Mouse (Mus musculus) retina, adult 2 months (tissue): ENCODE measurements at regions not wholly inside any gene's neighbourhood (a gene's known extent, or its start where the extent isn't known, plus 50 kb on each side); places are given as distances from the start of the nearest gene placed in this dataset.

ENCODE experiments used
- DNase-seq: peaks from one replicate; pipeline ENCODE4 v3.0.0-alpha.2; 2012; ENCODE audit warnings: low read depth, low spot score

DNA sequence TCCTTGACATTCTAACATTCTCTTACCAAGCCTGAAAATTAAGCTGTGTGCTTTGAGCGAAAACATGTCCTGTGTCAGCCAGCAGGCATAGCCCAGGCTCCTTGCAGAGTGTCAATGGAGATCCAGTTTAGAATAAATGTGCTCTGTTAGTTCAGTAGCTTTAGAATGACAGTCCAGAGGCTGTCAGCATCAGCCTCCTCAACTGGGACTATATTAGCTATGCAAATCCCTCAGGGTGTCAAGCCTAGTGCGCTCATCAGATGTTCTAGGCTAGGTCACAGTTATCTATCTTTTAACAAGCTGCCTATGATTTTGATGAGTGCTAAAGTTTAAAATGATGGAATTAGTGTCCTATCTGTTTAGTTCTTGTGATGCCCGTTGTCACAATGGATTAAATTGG lies 281.7 kb upstream of the Btbd3 start:
- no peak for DNase-seq

DNA sequence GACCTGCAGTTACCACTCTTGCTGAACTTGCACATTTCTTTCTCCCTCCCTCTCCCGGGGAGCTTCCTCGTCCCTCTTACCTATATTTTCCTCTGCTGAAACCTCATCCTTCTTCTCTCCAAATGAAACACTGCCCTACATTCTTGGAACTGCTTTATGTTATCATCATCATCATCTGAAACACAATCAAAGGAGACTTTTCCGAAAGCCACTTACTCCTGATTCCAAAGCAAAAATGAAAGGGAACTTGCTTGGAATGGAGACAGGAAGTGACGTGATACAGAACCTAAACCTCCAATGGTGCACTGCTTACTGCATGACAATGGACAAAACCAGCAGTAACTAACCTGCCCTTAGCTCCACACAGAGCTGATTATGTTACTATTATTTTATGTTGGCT lies 287.2 kb upstream of the Btbd3 start:
- DNase-seq = no peak

- DNase-seq = no peak
These were observed 289.8 kb upstream of the Btbd3 start for GRCm38 (mm10) chr2:137966460-137967076.

- DNase-seq = no peak
These were observed 301.5 kb upstream of the Btbd3 start for GRCm38 (mm10) chr2:137954830-137955229.

DNA sequence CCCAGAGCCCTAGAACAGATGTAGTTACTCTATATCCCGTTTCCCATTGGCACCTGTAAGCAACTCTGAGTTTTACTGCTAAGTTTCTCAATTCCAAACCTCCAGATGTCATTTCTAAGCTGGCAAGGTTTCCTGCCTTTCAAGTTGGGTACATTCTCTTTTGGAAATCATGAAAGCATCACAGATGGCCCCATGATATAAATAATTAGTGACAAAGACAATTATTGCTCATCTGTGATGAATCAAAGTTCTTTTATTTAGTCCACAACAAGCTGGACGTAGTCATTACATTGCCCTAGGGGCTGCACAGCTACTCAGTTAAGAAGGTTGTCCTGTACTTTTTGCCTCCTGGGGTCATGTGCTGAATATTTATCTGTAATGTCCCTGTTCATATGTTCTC lies 303.2 kb upstream of the Btbd3 start:
- no peak for DNase-seq

DNA sequence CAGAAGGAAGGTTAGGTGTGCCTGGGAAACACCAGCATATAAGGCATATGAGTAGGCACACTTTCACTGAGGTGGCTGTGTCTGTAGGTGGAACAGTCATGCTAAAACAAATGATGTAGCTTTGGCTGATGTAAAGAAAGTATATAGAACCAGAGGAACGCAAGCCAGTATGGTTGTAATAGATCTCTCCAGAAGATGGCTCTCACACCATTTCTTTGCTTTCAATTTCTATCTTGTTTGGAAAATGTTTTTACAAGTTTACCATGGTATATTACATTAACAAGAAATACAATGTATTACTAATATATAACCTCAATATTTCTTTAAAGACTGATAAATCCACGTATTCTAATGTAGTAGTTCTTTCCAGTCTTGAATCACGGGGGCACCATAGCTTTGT lies 304.4 kb upstream of the Btbd3 start:
- DNase-seq = no peak

DNA sequence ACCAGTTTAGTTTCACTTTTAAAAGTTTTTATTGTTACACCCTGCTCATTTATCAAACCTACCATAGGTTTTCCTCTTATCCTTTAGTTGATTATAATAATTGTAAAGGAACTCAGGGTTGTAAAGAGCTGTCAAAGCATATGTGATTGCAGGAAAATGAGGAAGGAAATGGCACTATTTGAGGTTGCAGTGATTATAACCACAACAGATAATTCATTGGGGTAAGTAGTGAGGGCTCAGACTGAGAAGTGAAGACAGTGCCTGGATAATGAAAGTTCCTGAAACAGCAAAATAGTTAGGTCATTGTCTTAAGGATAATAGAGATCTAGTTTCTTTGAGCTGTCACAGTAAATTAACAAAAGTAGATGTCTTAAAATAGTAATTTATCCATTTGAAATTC lies 305.4 kb upstream of the Btbd3 start:
- DNase-seq = no peak

DNA sequence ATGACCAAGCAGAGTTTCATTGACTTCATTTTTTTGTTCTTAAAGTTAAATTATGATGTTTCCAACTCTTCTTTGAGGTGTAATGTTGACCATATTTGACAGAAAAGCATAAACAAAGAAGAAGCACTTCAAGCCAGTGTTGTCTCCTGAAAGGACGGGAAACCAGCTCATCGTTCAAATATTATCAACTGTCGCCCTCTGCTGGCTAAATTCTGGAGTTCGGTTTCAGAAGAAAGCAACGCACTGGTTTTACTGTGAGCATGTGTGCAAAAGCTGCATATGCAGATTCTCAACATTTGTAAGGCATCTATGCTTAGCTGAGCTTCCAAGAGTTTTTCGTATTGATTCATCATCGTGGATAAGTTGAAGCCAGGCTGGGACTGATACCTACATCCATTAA lies 313.6 kb upstream of the Btbd3 start:
- peak; percentile 59 for DNase-seq

DNA sequence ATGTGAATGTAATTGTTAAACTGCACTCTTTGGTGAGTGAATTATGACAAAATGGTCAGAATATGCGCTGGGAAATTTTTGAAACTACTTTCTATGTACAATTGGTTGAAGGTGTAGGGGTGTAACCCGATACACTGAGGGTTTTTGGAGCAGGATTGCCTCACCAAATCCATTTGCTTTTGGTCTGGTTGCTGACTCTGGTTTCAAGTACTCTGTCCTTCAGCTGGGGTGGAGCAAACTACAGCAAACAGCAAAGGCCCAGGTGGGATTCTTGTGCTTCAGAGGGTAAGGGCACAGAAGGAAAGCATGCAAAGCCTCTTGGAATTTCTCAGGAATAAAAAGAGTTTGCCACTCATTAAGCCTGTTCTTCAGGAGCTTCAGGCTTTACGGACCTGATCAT lies 316.8 kb upstream of the Btbd3 start:
- DNase-seq = no peak

DNA sequence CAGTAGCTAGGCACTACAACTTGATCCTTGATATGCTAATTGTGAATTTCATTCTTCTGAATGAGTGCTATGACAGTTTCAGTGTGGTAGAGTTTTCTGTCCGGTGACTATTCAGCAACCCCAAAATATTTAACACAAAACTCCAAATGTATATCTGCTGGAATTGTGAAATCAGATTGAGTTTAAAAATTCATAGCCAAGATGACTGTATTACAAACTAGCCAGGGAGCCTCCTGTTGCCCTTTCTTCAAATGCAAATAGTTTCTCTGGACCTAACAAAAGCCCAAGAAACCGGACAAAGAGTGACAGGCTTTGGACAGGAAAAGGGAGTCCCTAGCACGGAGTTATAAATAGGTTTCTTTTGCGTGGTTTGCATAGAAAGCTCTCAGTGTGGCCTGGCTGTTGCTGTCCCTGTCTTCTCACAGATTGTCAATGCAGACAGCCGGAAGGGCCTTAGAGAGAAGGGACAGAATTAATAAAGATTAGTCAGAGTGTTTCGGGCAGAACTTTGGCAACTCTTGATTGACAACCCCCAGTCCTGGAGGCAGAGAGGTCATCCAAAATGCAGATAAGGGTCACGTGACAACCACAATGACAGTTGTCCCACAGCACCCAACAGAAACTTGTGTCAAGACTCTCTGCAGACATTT lies 317.4 kb upstream of the Btbd3 start:
- no peak for DNase-seq

GRCm38 (mm10) chr2:137936613-137937012 lies 319.8 kb upstream of the Btbd3 start:
- no peak for DNase-seq

DNA sequence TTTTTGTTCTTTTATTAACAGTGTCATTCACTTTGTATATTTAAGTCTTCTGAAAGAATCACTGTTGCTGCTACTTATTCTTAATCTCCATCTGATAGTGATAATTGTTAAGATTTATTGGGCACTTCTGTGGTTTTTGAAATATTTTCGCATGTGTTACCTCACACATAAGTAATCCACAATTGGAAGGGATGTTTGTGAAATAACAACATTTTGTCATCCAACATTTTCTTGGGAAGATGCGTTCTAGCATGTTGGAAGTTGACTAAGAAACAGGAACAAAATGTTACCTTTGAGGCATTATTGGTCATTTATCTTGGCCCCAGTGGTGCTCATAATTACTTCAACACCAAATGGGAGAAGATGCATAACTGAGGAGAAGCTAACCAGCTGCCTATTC lies 323.4 kb upstream of the Btbd3 start:
- DNase-seq = no peak

GRCm38 (mm10) chr2:137932488-137932887 lies 323.9 kb upstream of the Btbd3 start:
- no peak for DNase-seq

GRCm38 (mm10) chr2:137925488-137925887 lies 330.9 kb upstream of the Btbd3 start:
- no peak for DNase-seq

DNA sequence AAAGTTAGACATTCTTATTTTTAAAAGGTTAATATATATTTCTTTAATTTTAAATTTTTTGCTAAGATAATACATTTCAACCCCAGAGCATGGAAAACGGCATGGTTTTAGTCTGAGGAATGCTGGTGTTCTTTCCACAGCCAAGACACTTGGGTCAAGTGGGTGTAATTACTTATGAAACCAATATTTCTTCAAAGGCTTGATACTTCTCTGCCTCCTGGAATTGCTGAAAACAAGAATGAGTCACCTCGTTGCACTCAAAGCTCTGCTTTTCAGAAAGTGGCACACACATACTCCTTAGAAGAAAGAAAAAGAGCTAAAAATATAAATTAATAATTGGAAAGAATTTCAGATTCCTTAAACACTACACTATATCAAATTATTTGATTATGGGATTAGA lies 331.8 kb upstream of the Btbd3 start:
- DNase-seq = no peak

GRCm38 (mm10) chr2:137898425-137898824 lies 357.9 kb upstream of the Btbd3 start:
- DNase-seq = no peak

DNA sequence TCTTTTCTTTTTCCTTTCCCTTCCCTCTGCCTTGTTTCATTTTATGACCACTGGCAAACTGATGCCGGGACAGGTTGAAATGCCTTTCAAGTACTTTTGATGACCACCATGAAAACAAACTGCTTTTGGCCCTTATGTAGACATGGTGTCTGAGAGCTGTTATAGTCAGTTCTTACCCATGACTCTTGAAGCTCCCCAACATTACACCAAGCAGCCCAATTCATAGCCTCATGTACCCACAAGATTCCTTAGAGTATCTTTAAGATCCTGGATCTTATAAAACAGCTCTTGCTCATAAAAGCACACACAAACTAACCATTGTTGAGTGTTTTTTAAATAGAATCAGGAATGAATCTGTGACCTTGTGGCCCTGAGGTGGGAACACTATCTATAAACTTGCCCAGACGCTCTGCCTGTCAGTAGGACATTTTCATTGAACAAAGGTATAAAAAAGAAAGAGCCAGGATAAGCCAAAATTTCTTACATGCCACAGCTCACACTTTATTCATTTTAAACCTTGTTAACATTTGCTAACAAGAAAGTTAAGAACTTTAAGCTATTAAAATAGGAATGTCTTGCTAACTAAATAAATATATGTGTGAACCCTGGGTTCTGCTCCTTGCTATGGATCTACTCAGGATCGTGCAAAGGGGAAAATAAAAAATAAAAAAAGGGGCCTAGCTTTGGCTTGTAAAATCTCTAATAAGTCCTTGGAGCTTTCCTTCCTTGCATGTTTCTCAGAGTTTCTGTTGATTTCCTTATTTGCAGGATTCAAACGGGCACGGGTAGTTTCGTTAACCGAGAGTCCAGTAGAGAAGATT lies 375.9 kb upstream of the Btbd3 start:
- no peak for DNase-seq

- no peak for DNase-seq
These were observed 386.7 kb upstream of the Btbd3 start for GRCm38 (mm10) chr2:137869676-137870075.

- no peak for DNase-seq
These were observed 401.9 kb upstream of the Btbd3 start for GRCm38 (mm10) chr2:137854494-137854893.

GRCm38 (mm10) chr2:137853399-137854259 lies 402.7 kb upstream of the Btbd3 start:
- DNase-seq = no peak

DNA sequence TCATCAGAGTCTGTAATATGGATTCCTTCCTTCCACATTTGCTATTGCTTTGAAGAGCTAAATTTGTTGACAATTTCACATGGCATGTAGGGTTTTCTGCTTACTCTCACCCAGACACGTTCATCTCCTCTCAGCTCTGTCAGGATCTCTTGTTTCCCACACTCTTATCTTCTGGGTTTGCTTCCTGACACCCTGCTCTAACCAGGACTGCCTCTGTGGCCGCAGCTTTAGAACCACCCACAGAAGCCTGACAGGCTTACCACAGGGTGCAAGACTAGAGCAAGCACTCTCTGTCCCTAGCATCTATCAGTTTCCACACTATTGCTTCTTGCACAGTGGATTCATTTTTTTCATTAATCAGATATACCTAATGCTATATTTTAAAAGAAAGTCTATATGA lies 408.5 kb upstream of the Btbd3 start:
- DNase-seq = no peak

- no peak for DNase-seq
These were observed 428.5 kb upstream of the Btbd3 start for GRCm38 (mm10) chr2:137827814-137828374.
